Mouse (Mus musculus) retina, embryonic 14.5 days (tissue): Measurements from ENCODE around the gene Lsamp.
"Not testable (repeated sequence)": the region's sequence is repeated elsewhere in the genome, so short reads cannot be mapped to it uniquely, and the experiment has no call there.

Experiments used
- DNase-seq: peaks from one replicate; pipeline ENCODE4 v3.0.0-alpha.2; 2015; ENCODE audit warnings: low spot score

Lsamp gene

GRCm38 (mm10) chr16:40504262-40504960 lies 520.2 kb downstream of the Lsamp start:
- DNase-seq: no peak

GRCm38 (mm10) chr16:40509146-40510030 lies 525.2 kb downstream of the Lsamp start:
- peak; percentile 6 for DNase-seq

- no peak for DNase-seq
These were observed 552.6 kb downstream of the Lsamp start for GRCm38 (mm10) chr16:40536754-40537153.

- no peak for DNase-seq
These were observed 565.5 kb downstream of the Lsamp start for GRCm38 (mm10) chr16:40549663-40550062.

- no peak for DNase-seq
These were observed 571.4 kb downstream of the Lsamp start for GRCm38 (mm10) chr16:40555608-40556007.

- no peak for DNase-seq
These were observed 573.6 kb downstream of the Lsamp start for GRCm38 (mm10) chr16:40557680-40558249.

- peak; percentile 81 for DNase-seq
These were observed 583.3 kb downstream of the Lsamp start for GRCm38 (mm10) chr16:40567431-40567941.

- DNase-seq: no peak
These were observed 588.1 kb downstream of the Lsamp start for GRCm38 (mm10) chr16:40572085-40572745.

GRCm38 (mm10) chr16:40582076-40582475 lies 597.9 kb downstream of the Lsamp start:
- peak; percentile 14 for DNase-seq

- no peak for DNase-seq
These were observed 609.0 kb downstream of the Lsamp start for GRCm38 (mm10) chr16:40593161-40593560.

- peak; percentile 16 for DNase-seq
These were observed 617.5 kb downstream of the Lsamp start for GRCm38 (mm10) chr16:40601431-40602387.

GRCm38 (mm10) chr16:40607509-40607908 lies 623.3 kb downstream of the Lsamp start:
- no peak for DNase-seq

GRCm38 (mm10) chr16:40616697-40617096 lies 632.5 kb downstream of the Lsamp start:
- not testable (repeated sequence) for DNase-seq

- DNase-seq: not testable (repeated sequence)
These were observed 636.9 kb downstream of the Lsamp start for GRCm38 (mm10) chr16:40621086-40621485.

- no peak for DNase-seq
These were observed 643.0 kb downstream of the Lsamp start for GRCm38 (mm10) chr16:40627159-40627558.

- peak; percentile 85 for DNase-seq
These were observed 655.6 kb downstream of the Lsamp start for GRCm38 (mm10) chr16:40639621-40640371.

GRCm38 (mm10) chr16:40652800-40653199 lies 668.6 kb downstream of the Lsamp start:
- no peak for DNase-seq

GRCm38 (mm10) chr16:40653508-40653907 lies 669.3 kb downstream of the Lsamp start:
- no peak for DNase-seq

- no peak for DNase-seq
These were observed 672.2 kb downstream of the Lsamp start for GRCm38 (mm10) chr16:40656347-40656746.

GRCm38 (mm10) chr16:40656871-40657270 lies 672.7 kb downstream of the Lsamp start:
- no peak for DNase-seq
